Mouse (Mus musculus) megakaryocyte, embryonic 14.5 days (primary cell): ENCODE data around the gene Cntnap2.

Experiments used
- FLI1 ChIP-seq: IDR thresholded peaks from 2 replicates; pipeline ENCODE4 v1.6.1; 2012; ENCODE audit warnings: low read length, inconsistent platforms, mixed read lengths
- GATA1 ChIP-seq: IDR thresholded peaks from 3 replicates; pipeline ENCODE4 v1.6.1; 2012; ENCODE audit warnings: mixed read lengths, low read length, inconsistent platforms, borderline replicate concordance

DNA sequence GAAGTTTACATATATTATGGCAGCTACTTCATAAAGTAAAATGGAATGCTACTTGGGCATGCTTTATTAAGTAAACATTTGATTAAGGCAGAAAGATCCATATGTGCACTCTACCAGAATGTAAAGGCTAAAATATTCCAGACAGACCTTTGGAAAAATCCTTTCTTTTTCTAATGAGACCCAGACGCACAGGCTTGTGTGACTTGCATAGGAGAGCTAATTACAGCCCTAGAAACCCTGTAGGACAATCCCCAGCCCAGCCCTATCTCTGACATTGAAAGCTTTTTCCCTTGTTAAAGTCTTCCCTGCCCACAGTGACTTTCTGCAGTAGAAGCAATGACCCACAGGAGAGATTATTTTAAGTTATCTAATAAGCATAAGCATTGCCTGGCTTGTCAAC, 879.6 kb downstream of the Cntnap2 start:
- TF ChIP-seq GATA1 (no peak), FLI1 (no peak)
